Mouse (Mus musculus) lung, embryonic 15.5 days (tissue): ENCODE measurements around the gene Gm36210. TPM values are rescaled to one million over a fixed set of nuclear protein-coding genes. Genes with fewer than 3 reads are reported as not detected.

Source experiments
- ATAC-seq: fragments of 200-750 bp; cut with Nextera tagmentation; 2 replicates; pipeline ENCODE4 v1.8.0; 2017; ENCODE audit warnings: moderate number of reproducible peaks, borderline replicate concordance; ENCODE audit not compliant: low FRiP score, low TSS enrichment; ENCODE audit errors: extremely low read depth
- H3K27ac ChIP-seq: fragments of 300-500 bp; sonication (generic); 2 replicates; pipeline ENCODE4 v1.5.1; 2015; ENCODE audit warnings: moderate library complexity, mild to moderate bottlenecking, inconsistent platforms
- H3K27me3 ChIP-seq: fragments of 300-500 bp; sonication (generic); 2 replicates; pipeline ENCODE4 v1.6.1; 2015; ENCODE audit warnings: inconsistent platforms
- H3K36me3 ChIP-seq: fragments of 300-500 bp; sonication (generic); 2 replicates; pipeline ENCODE4 v1.6.1; 2015; ENCODE audit warnings: inconsistent platforms
- H3K4me1 ChIP-seq: fragments of 300-500 bp; sonication (generic); 2 replicates; pipeline ENCODE4 v1.6.1; 2015; ENCODE audit warnings: inconsistent platforms
- H3K4me2 ChIP-seq: fragments of 300-500 bp; sonication (generic); 2 replicates; pipeline ENCODE4 v1.6.1; 2015; ENCODE audit warnings: inconsistent platforms, mild to moderate bottlenecking, moderate library complexity
- H3K4me3 ChIP-seq: fragments of 300-500 bp; sonication (generic); 2 replicates; pipeline ENCODE4 v1.5.1; 2015; ENCODE audit warnings: mild to moderate bottlenecking, inconsistent platforms
- H3K9ac ChIP-seq: fragments of 300-500 bp; sonication (generic); 2 replicates; pipeline ENCODE4 v1.6.1; 2015; ENCODE audit warnings: inconsistent platforms
- H3K9me3 ChIP-seq: fragments of 300-500 bp; sonication (generic); 2 replicates; pipeline ENCODE4 v1.6.1; 2016; ENCODE audit warnings: inconsistent platforms
- WGBS: fragments of 180-500 bp; shearing (Covaris S2); methylation state at CpG from one replicate; pipeline ENCODE4 v1.1.7; 2015; 5-methylcytosine and 5-hydroxymethylcytosine counted together
- polyA plus RNA-seq: library from polyadenylated mRNA; unstranded; fragments of >200 nt; fragmentation: Nextera tagmentation; extraction: Ambion mirVana; gene quantifications from 2 replicates; pipeline ENCODE4 v1.2.1, GENCODE M21; 2015

The Gm36210 gene
- polyA plus RNA-seq, 1 experiment from 2014 or later: not detected

DNA sequence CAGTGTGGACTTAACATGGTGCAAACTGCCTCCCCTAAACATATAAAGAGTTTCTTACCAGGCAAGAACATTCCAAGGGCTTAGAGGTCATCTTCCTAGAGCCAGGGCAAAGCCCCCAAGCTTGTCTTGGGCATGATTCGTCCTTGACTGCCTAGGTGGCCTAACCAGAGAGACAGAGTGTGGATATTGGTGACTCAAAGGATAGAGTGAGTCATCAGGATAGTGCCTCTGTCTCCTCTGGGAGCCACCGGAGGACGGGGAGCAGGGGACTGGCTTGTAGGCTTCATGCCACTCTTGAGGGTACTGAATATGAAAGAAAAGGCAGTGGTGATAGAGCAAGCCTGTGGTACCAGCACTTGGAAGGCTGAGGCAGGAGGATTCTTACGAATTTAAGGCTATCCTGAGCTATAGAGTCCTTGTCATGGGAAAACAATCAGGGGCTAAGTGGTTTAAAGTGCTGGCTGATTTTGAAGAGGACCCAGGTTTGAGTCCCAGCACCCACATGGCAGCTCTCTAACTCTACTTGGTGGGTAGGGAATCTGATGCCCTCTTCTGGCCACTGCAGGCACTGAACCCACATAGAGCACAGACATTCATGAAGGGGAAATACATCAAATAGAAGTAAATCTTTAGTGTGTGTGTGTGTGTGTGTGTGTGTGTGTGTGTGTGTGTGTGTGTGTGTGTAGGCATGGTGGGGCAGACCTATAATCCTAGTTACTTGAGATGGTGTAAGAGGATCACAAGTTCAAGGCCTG lies 28.0 kb upstream of the Gm36210 start:
- no peak overlapping the region for H3K4me3 ChIP-seq
- H3K36me3 ChIP-seq: no peaks in the 10 kb centered on the region
- H3K27ac ChIP-seq: no peak overlapping the region
- ATAC-seq: no peak
- H3K4me2 ChIP-seq: no peak overlapping the region
- H3K27me3 ChIP-seq: no peaks in the 10 kb centered on the region
- H3K4me1 ChIP-seq: no peaks in the 10 kb centered on the region
- no peak overlapping the region for H3K9ac ChIP-seq
- WGBS: 77% methylated on average over 4 of the region's 4 CpGs
- no peaks in the 10 kb centered on the region for H3K9me3 ChIP-seq

DNA sequence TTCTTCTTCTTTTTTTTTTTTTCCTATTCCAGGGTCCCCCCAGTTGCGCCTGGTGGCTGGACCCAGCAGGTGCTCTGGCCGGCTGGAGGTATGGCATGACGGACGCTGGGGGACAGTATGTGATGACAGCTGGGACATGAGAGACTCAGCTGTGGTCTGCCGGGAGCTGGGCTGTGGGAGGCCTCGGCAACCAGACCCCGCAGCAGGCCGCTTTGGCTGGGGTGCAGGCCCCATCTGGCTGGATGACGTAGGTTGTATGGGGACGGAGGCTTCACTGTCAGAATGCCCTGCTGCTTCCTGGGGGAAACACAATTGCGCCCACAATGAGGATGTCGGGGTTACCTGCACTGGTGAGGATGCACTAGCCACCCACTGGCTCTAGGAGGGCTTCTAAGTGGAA lies 26.8 kb upstream of the Gm36210 start:
- 68% methylated on average over 12 of the region's 12 CpGs for WGBS
- Histone ChIP-seq H3K9me3 (no peaks in the 10 kb centered on the region), H3K27ac (no peak overlapping the region), H3K36me3 (no peaks in the 10 kb centered on the region), H3K4me2 (no peak overlapping the region), H3K27me3 (no peaks in the 10 kb centered on the region), H3K4me3 (no peak overlapping the region), H3K4me1 (no peaks in the 10 kb centered on the region), H3K9ac (no peak overlapping the region)
- ATAC-seq: no peak

DNA sequence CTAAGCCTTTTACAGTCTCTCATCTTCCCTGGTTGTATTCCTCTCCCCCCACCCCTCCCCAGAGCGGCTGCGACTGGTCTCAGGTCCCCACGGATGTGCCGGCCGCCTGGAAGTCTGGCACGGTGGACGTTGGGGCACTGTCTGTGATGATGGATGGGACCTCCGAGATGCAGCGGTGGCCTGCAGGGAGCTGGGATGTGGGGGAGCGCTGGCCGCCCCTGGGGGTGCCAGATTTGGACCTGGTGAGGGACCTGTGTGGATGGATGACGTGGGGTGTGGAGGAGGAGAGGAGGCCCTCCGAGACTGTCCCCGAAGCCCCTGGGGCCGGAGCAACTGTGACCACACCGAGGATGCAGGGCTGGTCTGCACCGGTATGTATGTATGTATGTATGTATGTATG lies 22.0 kb upstream of the Gm36210 start:
- no peak for ATAC-seq
- no peaks in the 10 kb centered on the region for H3K27me3 ChIP-seq
- WGBS: 44% methylated on average over 17 of the region's 17 CpGs
- H3K9me3 ChIP-seq: no peaks in the 10 kb centered on the region
- H3K4me1 ChIP-seq: peaks cover 44% of the 10 kb centered on the region
- peak overlapping the region; percentile 17 for H3K4me3 ChIP-seq
- H3K4me2 ChIP-seq: peak overlapping the region; percentile 37
- no peak overlapping the region for H3K9ac ChIP-seq
- H3K36me3 ChIP-seq: no peaks in the 10 kb centered on the region
- no peak overlapping the region for H3K27ac ChIP-seq

DNA sequence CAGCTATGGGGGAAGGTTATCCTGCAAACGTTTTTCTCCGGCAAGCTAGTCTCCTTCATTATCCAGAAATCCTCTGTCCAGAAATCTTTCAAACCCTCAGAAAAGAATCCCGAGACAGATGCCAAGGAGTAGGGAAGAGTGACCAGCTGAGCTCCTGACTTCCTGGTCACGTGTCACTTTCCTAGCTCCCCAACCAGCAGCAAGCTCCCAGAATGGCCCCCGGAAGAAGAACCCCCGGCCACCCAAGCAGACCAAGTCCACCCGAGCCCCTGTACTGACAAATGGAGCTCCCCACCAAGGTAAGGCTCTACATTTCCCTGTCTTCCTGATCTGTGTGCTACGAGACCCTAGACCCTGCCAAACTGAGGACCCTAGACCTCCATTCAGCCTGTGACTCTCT lies 21.4 kb upstream of the Gm36210 start:
- peak overlapping the region; percentile 17; the same call in 1 of the 2 replicates for H3K4me3 ChIP-seq
- H3K27me3 ChIP-seq: no peaks in the 10 kb centered on the region
- H3K9ac ChIP-seq: no peak overlapping the region; the same call in 1 of the 2 replicates
- H3K9me3 ChIP-seq: no peaks in the 10 kb centered on the region
- H3K27ac ChIP-seq: no peak overlapping the region
- no peaks in the 10 kb centered on the region for H3K36me3 ChIP-seq
- H3K4me1 ChIP-seq: peaks cover 50% of the 10 kb centered on the region
- ATAC-seq: no peak
- H3K4me2 ChIP-seq: peak overlapping the region; percentile 37; the same call in 1 of the 2 replicates
- WGBS: 43% methylated on average over 8 of the region's 8 CpGs

DNA sequence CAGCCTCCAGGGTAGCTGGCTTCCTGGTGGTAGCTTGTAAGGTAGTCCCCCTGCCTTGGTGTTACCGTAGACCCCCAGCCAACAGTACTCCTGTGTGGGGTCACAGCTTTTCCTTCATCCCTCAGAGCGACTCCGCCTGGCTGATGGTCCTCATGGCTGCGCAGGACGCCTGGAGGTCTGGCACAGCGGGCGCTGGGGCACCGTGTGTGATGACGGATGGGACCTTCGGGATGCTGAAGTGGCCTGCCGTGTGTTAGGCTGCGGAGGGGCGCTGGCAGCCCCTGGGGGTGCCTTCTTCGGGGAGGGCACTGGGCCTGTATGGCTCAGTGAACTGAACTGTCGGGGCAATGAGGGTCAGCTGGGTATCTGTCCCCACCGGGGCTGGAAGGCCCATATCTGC lies 20.5 kb upstream of the Gm36210 start:
- whole genome bisulfite sequencing: 68% methylated on average over 16 of the region's 16 CpGs
- H3K9ac ChIP-seq: no peak overlapping the region
- H3K9me3 ChIP-seq: no peaks in the 10 kb centered on the region
- no peak for ATAC-seq
- peaks cover 57% of the 10 kb centered on the region for H3K4me1 ChIP-seq
- H3K27ac ChIP-seq: no peak overlapping the region
- H3K27me3 ChIP-seq: no peaks in the 10 kb centered on the region
- H3K4me2 ChIP-seq: no peak overlapping the region
- H3K36me3 ChIP-seq: no peaks in the 10 kb centered on the region
- H3K4me3 ChIP-seq: no peak overlapping the region

DNA sequence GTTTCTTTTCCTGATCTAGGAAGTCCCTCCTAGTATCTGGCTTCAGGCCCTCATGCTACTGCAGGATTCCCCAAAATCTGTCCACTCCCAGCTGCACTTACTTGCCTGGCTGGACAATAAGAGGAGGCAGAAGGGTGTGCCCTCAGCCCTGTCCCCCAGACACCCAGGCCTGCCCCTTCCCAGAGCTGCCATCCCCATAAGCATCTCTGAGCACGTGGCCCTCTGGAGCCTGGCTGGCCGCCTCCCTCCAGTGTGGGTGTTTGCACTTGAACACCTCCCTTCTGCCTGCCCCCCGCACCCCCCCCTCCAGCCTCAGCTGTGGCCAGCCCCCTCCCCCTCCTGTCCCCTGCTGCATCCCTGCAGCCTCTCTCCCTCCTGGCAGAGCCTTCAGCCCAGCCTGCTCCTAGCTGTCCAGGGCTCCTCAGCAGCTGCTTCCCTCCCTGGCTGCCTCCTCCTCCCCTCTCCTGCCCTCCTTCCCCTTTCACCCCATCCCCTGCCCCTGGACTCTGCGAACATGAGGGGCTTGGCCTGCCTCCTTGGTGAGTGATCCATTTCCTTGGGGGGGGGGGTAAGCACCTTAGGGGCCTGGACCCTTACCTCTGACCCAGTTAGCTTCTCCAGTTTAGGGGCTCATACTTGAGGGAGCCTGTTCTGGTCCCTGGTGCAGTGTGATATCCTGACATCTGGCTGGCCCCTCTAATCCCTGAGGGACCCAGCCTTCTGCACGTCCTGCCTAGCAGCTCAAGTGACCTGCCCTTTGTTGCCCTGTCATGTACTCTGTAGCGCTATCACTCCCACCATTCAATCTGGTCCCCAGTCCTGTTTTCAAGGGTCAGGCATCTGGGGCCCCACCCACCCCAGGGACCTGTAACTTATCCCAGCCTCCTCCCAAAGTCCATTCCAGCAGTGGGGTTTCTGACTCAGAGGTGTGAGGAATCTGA lies 19.4 kb upstream of the Gm36210 start, which contains the start of gene Ssc5d:
Gene Ssc5d (plus strand): TSS at position 345 of the 941 bp plus-strand sequence.
- Histone ChIP-seq H3K27ac (peak within 1 kb of the TSS; percentile 92), H3K9me3 (no peaks in the 10 kb centered on the region), H3K4me1 (peaks cover 66% of the 10 kb centered on the region), H3K4me3 (no peak within 1 kb of the TSS), H3K4me2 (peak within 1 kb of the TSS; percentile 65), H3K36me3 (peaks cover 5% of the 10 kb centered on the region; the same call in 1 of the 2 replicates), H3K27me3 (no peaks in the 10 kb centered on the region), H3K9ac (no peak within 1 kb of the TSS)
- peak; percentile 68 for ATAC-seq
- 18% methylated on average over 6 of the region's 6 CpGs for WGBS

DNA sequence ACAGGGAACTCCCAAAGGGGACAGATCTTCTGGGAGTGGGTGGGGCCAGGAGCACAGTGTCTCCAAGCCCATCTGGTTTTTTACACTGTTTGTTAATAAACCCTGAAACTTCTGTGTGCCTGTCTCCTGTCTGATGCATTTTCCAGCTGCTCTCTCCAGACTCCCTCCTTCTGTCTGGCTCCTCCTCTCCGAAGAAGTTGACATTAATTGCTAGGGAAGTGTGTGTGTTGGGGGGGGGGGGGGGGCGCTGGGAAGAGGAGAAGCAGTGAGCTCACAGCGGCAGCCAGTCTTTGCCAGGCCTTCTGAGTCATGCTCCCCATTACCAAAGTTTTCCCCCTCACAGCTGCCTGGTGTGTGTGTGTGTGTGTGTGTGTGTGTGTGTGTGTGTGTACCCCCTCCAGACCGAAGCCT lies 18.6 kb upstream of the Gm36210 start:
- Histone ChIP-seq H3K4me1 (peaks cover 66% of the 10 kb centered on the region), H3K27ac (peak overlapping the region; percentile 92)

DNA sequence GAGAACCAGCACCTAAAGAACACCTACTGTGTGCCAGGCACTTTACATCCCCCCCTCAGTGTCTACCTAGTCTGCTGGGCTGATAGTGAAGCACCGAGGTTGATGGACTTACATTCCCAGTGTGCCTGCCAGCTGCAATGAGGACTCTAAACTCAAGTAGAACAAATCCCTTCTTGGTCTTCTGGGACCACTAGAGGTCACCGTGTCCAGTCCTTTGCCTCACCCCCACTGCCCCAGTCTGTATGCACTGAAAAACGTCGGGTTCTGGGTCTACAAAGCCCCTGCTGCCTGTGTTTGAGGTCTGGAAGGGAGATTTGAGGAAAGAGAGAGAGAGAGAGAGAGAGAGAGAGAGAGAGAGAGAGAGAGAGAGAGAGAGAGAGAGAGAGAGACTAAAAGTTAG lies 18.2 kb upstream of the Gm36210 start:
- 3% methylated on average over 4 of the region's 4 CpGs for WGBS
- H3K4me3 ChIP-seq: no peak overlapping the region
- H3K9me3 ChIP-seq: no peaks in the 10 kb centered on the region
- H3K27ac ChIP-seq: peak overlapping the region; percentile 92
- ATAC-seq: peak; percentile 0; the same call in 1 of the 2 replicates
- H3K27me3 ChIP-seq: no peaks in the 10 kb centered on the region
- peaks cover 66% of the 10 kb centered on the region for H3K4me1 ChIP-seq
- peak overlapping the region; percentile 65 for H3K4me2 ChIP-seq
- H3K36me3 ChIP-seq: peaks cover 17% of the 10 kb centered on the region
- H3K9ac ChIP-seq: 0 out of 2 replicates have a peak overlapping the region, but pooled peaks have one; percentile 35

More for the DNA sequence above, 18.6 kb upstream of the Gm36210 start:
- Histone ChIP-seq H3K27me3 (no peaks in the 10 kb centered on the region), H3K4me2 (peak overlapping the region; percentile 65), H3K9ac (no peak overlapping the region), H3K9me3 (no peaks in the 10 kb centered on the region), H3K36me3 (peaks cover 13% of the 10 kb centered on the region), H3K4me3 (no peak overlapping the region)
- ATAC-seq: peak; percentile 72
- WGBS: 5% methylated on average over 4 of the region's 4 CpGs

DNA sequence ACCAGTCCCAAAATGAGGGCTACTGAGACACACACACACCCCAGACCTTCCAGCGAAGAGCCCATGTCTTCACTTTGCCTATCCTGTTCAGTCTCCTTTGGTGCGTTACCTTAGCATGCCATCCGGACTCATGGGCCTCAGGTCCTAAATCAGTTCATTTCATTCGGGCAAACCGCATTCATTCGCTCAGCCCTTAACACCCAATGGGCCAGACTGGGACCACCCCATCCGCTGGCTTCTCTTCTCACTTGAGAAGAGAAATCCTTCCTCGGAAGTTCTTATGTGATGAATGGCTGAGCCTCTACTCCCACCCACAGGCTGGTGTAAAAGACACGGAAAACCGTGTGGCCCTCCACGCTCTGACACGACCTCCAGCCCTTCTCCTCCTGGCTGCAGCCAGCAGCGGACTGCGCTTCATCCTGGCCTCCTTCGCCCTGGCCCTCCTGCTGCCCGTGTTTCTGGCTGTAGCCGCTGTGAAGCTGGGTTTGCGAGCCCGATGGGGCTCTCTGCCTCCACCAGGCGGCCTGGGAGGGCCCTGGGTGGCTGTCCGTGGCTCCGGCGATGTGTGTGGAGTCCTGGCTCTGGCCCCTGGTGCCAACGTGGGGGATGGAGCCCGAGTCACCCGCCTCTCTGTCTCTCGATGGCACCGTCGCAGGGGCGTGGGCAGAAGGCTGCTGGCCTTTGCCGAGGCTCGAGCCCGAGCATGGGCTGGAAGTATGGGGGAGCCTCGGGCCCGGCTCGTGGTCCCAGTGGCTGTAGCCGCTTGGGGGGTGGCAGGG lies 17.5 kb upstream of the Gm36210 start:
- Histone ChIP-seq H3K4me3 (peak overlapping the region; percentile 30), H3K4me1 (peaks cover 66% of the 10 kb centered on the region), H3K9me3 (no peaks in the 10 kb centered on the region), H3K36me3 (peaks cover 24% of the 10 kb centered on the region), H3K27ac (peak overlapping the region; percentile 92), H3K9ac (peak overlapping the region; percentile 35), H3K4me2 (peak overlapping the region; percentile 65), H3K27me3 (no peaks in the 10 kb centered on the region)
- WGBS: 6% methylated on average over 37 of the region's 37 CpGs
- ATAC-seq: no peak

DNA sequence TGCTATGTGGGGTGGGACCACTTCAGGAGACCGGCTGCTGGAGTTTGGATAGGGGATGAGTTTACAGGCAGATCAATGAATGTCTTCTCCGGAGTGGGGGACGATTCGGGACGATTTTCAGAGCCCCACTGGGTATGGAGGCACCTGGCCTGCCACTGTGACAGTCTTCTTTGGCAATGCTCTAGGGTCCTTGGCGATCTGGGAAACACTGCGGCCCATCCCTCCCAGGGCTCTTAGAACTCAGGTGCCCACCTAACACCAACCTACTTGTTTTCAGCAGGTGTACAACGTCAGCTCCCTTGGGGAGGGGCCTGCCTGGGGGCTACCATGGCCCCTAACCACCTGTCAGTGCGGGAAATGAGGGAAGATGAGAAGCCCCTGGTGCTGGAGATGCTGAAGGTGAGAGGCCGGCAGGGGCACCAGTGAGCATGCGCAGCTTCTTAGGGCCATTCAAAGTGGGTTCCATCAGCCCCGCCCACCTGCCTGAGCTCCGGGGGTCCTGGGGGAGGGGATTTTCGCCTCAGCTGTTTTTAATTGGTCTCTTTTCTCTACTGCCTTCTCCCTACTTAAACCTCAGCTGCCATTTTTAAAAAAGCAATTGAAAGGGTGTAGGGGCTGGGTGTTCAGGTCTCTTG lies 16.7 kb upstream of the Gm36210 start:
- 1% methylated on average over 14 of the region's 14 CpGs for WGBS
- H3K4me1 ChIP-seq: peaks cover 66% of the 10 kb centered on the region
- ATAC-seq: no peak
- H3K27ac ChIP-seq: peak overlapping the region; percentile 92
- H3K9me3 ChIP-seq: no peaks in the 10 kb centered on the region
- H3K9ac ChIP-seq: peak overlapping the region; percentile 32
- H3K4me2 ChIP-seq: peak overlapping the region; percentile 65
- H3K4me3 ChIP-seq: peak overlapping the region; percentile 30
- no peaks in the 10 kb centered on the region for H3K27me3 ChIP-seq
- peaks cover 27% of the 10 kb centered on the region for H3K36me3 ChIP-seq

DNA sequence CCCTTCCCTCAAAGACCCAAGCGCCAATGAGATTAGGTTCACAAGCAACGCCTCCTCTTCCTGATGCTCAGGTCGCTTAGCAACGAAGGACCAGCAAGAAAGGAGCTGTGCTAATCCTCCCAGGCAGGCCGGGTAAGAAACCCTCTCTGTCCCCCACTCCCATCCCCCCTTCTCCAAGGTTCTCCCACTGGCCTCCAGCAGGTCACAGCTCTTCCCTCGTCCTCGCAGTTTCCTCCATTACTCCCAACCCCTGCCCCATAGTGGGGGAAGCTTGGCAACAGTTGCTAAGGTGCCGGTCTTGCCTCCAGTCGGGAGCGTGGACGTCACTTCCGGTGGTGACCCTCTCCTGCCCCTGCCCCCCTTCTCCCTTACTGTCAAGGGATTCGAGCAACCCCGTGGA lies 16.2 kb upstream of the Gm36210 start:
- no peaks in the 10 kb centered on the region for H3K9me3 ChIP-seq
- no peak for ATAC-seq
- peak overlapping the region; percentile 32 for H3K9ac ChIP-seq
- H3K27me3 ChIP-seq: no peaks in the 10 kb centered on the region
- peak overlapping the region; percentile 65 for H3K4me2 ChIP-seq
- peaks cover 27% of the 10 kb centered on the region for H3K36me3 ChIP-seq
- H3K4me3 ChIP-seq: peak overlapping the region; percentile 30
- peaks cover 60% of the 10 kb centered on the region for H3K4me1 ChIP-seq
- WGBS: 1% methylated on average over 14 of the region's 14 CpGs
- H3K27ac ChIP-seq: no peak overlapping the region
